Mouse (Mus musculus) limb, embryonic 14.5 days (tissue): ENCODE results near the gene Dlx1. TPM values are rescaled to one million over a fixed set of nuclear protein-coding genes. Genes with fewer than 3 reads are reported as not detected.

Experiments used
- ATAC-seq: fragments of 200-750 bp; cut with Nextera tagmentation; 2 replicates; pipeline ENCODE4 v1.8.0; 2017; ENCODE audit warnings: low read depth, moderate number of reproducible peaks, moderate TSS enrichment; ENCODE audit not compliant: low FRiP score
- DNase-seq: peaks from one replicate; pipeline ENCODE4 v3.0.0-alpha.2; 2015; ENCODE audit warnings: low spot score
- H3K27ac ChIP-seq: fragments of 300-500 bp; sonication (generic); replicated peaks from 2 replicates; pipeline ENCODE4 v1.5.1; 2014; ENCODE audit warnings: low read depth, mild to moderate bottlenecking, low read length, moderate library complexity, mixed read lengths
- H3K27me3 ChIP-seq: fragments of 300-500 bp; sonication (generic); 2 replicates; pipeline ENCODE4 v1.6.1; 2014; ENCODE audit warnings: low read length, mixed read lengths; ENCODE audit not compliant: control insufficient read depth, insufficient read depth
- H3K36me3 ChIP-seq: fragments of 300-500 bp; sonication (generic); 2 replicates; pipeline ENCODE4 v1.6.1; 2014; ENCODE audit warnings: mild to moderate bottlenecking, low read length, moderate library complexity, mixed read lengths; ENCODE audit not compliant: control insufficient read depth, insufficient read depth
- H3K4me1 ChIP-seq: fragments of 300-500 bp; sonication (generic); 2 replicates; pipeline ENCODE4 v1.6.1; 2014; ENCODE audit warnings: antibody characterized with exemption, low read length, mixed read lengths; ENCODE audit not compliant: control insufficient read depth, insufficient read depth
- H3K4me2 ChIP-seq: fragments of 300-500 bp; sonication (generic); replicated peaks from 2 replicates; pipeline ENCODE4 v1.6.1; 2014; ENCODE audit warnings: low read depth, mild to moderate bottlenecking, low read length, moderate library complexity; ENCODE audit not compliant: severe bottlenecking
- H3K4me3 ChIP-seq: fragments of 300-500 bp; sonication (generic); replicated peaks from 2 replicates; pipeline ENCODE4 v1.5.1; 2014; ENCODE audit warnings: low read length
- H3K9ac ChIP-seq: fragments of 300-500 bp; sonication (generic); 2 replicates; pipeline ENCODE4 v1.6.1; 2014; ENCODE audit warnings: mild to moderate bottlenecking, low read depth, low read length, moderate library complexity; ENCODE audit not compliant: severe bottlenecking
- H3K9me3 ChIP-seq: fragments of 300-500 bp; sonication (generic); 2 replicates; pipeline ENCODE4 v1.6.1; 2016; ENCODE audit warnings: low read length; ENCODE audit not compliant: control insufficient read depth
- POLR2A ChIP-seq: fragments of 200-500 bp; IDR thresholded peaks from 2 replicates; pipeline ENCODE4 v1.8.0; 2012; ENCODE audit warnings: inconsistent platforms, mild to moderate bottlenecking, moderate library complexity, borderline replicate concordance; ENCODE audit not compliant: insufficient read depth, insufficient read length; ENCODE audit errors: extremely low read depth
- WGBS: fragments of 180-500 bp; shearing (Covaris S2); extraction: QIAGEN DNeasy Blood & Tissue Kit; methylation state at CpG from one replicate; pipeline ENCODE4 v1.1.7; 2014; 5-methylcytosine and 5-hydroxymethylcytosine counted together
- polyA plus RNA-seq, 2 experiments: library from polyadenylated mRNA; depleted of rRNA in 1 of 2; stranded (reverse) in 1 of 2; unstranded in 1 of 2; fragments of >200 nt; fragmentation: Nextera tagmentation in 1 of 2; extraction: Ambion mirVana in 1 of 2; gene quantifications; 2 replicates each; pipeline versions ENCODE4 v1.2.1 to v1.2.3; 2012 to 2014

Dlx1 gene
- polyA plus RNA-seq, 2 experiments: 4.1 to 4.3 TPM

- Histone ChIP-seq H3K4me1 (no peaks in the 10 kb centered on the region), H3K36me3 (no peaks in the 10 kb centered on the region), H3K27ac (no peak overlapping the region), H3K4me3 (no peak overlapping the region), H3K4me2 (no peak overlapping the region), H3K9me3 (no peaks in the 10 kb centered on the region), H3K27me3 (peaks cover 6% of the 10 kb centered on the region; the same call in 1 of the 2 replicates), H3K9ac (no peak overlapping the region)
- 67% methylated on average over 8 of the region's 8 CpGs for WGBS
- TF ChIP-seq POLR2A: no peak
- DNase-seq (no peak), ATAC-seq (no peak)
Observed at GRCm38 (mm10) chr2:71517466-71518099, 10.3 kb upstream of the Dlx1 start.

GRCm38 (mm10) chr2:71522871-71523270 lies 5.0 kb upstream of the Dlx1 start:
- no peak overlapping the region for H3K9ac ChIP-seq
- DNase-seq (no peak), ATAC-seq (no peak)
- no peaks in the 10 kb centered on the region for H3K4me1 ChIP-seq
- H3K4me2 ChIP-seq: no peak overlapping the region
- 72% methylated on average over 4 of the region's 4 CpGs for WGBS
- H3K27ac ChIP-seq: no peak overlapping the region
- peaks cover 56% of the 10 kb centered on the region for H3K27me3 ChIP-seq
- no peaks in the 10 kb centered on the region for H3K36me3 ChIP-seq
- no peak overlapping the region for H3K4me3 ChIP-seq
- no peaks in the 10 kb centered on the region for H3K9me3 ChIP-seq
- TF ChIP-seq POLR2A: no peak

GRCm38 (mm10) chr2:71523431-71523830 lies 4.5 kb upstream of the Dlx1 start:
- H3K27ac ChIP-seq: no peak overlapping the region
- H3K9me3 ChIP-seq: no peaks in the 10 kb centered on the region
- H3K36me3 ChIP-seq: no peaks in the 10 kb centered on the region
- 47% methylated on average over 4 of the region's 4 CpGs for WGBS
- DNase-seq: no peak
- H3K9ac ChIP-seq: no peak overlapping the region
- no peak for TF ChIP-seq POLR2A
- ATAC-seq: no peak
- H3K4me2 ChIP-seq: no peak overlapping the region
- no peaks in the 10 kb centered on the region for H3K4me1 ChIP-seq
- H3K4me3 ChIP-seq: no peak overlapping the region
- peaks cover 61% of the 10 kb centered on the region for H3K27me3 ChIP-seq

GRCm38 (mm10) chr2:71524763-71525162 lies 3.1 kb upstream of the Dlx1 start:
- peaks cover 7% of the 10 kb centered on the region for H3K4me1 ChIP-seq
- H3K36me3 ChIP-seq: no peaks in the 10 kb centered on the region
- WGBS: 27% methylated on average over 13 of the region's 13 CpGs
- H3K4me2 ChIP-seq: no peak overlapping the region
- ATAC-seq (no peak), DNase-seq (no peak)
- H3K9ac ChIP-seq: no peak overlapping the region
- H3K4me3 ChIP-seq: no peak overlapping the region
- no peaks in the 10 kb centered on the region for H3K9me3 ChIP-seq
- no peak for TF ChIP-seq POLR2A
- no peak overlapping the region for H3K27ac ChIP-seq
- peaks cover 75% of the 10 kb centered on the region for H3K27me3 ChIP-seq

GRCm38 (mm10) chr2:71526595-71527322 lies 1.2 kb upstream of the Dlx1 start:
- Histone ChIP-seq H3K4me3 (no peak overlapping the region), H3K9me3 (no peaks in the 10 kb centered on the region), H3K36me3 (no peaks in the 10 kb centered on the region), H3K27ac (no peak overlapping the region), H3K9ac (no peak overlapping the region), H3K4me1 (peaks cover 11% of the 10 kb centered on the region), H3K27me3 (peaks cover 91% of the 10 kb centered on the region), H3K4me2 (no peak overlapping the region)
- 8% methylated on average over 10 of the region's 10 CpGs for WGBS
- DNase-seq: no peak
- no peak for TF ChIP-seq POLR2A
- no peak for ATAC-seq
